Mouse (Mus musculus): ENCODE results near the gene Lrba. TPM values are rescaled to one million over a fixed set of nuclear protein-coding genes. Genes with fewer than 3 reads are reported as not detected.

Gene Lrba
- total and polyA plus RNA-seq, 3 experiments: 12.3 to 22.6 (median 13.8) TPM

DNA sequence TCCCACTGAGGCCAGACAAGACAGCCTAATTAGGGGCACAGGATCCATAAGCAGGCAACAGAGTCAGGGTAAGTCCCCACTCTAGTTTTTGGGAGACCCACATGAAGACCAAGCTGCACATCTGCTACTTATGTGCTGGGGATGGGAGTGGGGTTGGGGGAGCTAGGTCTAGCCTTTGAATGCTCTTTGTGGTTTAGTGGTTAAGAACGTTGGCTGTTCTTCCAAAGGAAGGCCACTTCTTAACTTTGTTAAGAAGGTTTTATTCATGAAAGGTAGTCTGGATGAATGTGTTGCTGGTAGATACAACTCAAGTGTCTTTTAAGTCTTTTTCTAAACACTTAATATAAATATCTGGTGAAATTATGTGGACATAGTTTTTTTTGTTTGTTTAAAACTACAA, 51.2 kb downstream of the Lrba start:
- H3K9me3 ChIP-seq (replicated peaks; ENCODE audit: low read length): no peaks in the 10 kb centered on the region
- in situ Hi-C loops (cut with MboI; ENCODE audit: low pct_ligation_motif_present, low pct_unique_long_range_greater_than_20kb, low sequenced_read_pairs): no loop called here
- peaks cover 0 to 9% of the 10 kb centered on the region in 2 experiments; a peak in 2 of 4 replicates for H3K4me1 ChIP-seq (ENCODE audit: control insufficient read depth in 1 of 2, insufficient read depth in 2 of 2)
- H3K4me2 ChIP-seq (ENCODE audit: insufficient read depth, low read depth, poor library complexity, severe bottlenecking): no peak overlapping the region
- H3K9ac ChIP-seq (ENCODE audit: insufficient read depth, low read depth): no peak overlapping the region
- no peak for DNase-seq (ENCODE audit: extremely low read depth)
- no peaks in the 10 kb centered on the region for H3K27me3 ChIP-seq (replicated peaks)
- H3K79me2 ChIP-seq (replicated peaks; ENCODE audit: control insufficient read depth, extremely low read depth, insufficient read depth, poor library complexity, severe bottlenecking): 0 out of 2 replicates have a peak, but pooled peaks cover 2% of the 10 kb centered on the region
- peaks cover 0 to 2% of the 10 kb centered on the region in 2 experiments for H3K36me3 ChIP-seq (replicated peaks in 1 of 2; ENCODE audit: control insufficient read depth in 1 of 2, insufficient read depth in 1 of 2, low read length in 1 of 2)
- dilution Hi-C loops (cut with MboI; ENCODE audit: extremely low pct_ligation_motif_present, extremely low pct_unique_long_range_greater_than_20kb, low sequenced_read_pairs): no loop called here
- no peak overlapping the region for H3K27ac ChIP-seq (ENCODE audit: insufficient read depth, low read depth)
- TF ChIP-seq SMC3 (IDR thresholded peaks at IDR 0.05; ENCODE audit: low read depth, low read length): no peak
- no peak overlapping the region for H3K4me3 ChIP-seq (replicated peaks in 1 of 3; ENCODE audit: low read depth in 2 of 3, low read length in 2 of 3, poor library complexity in 1 of 3)

DNA sequence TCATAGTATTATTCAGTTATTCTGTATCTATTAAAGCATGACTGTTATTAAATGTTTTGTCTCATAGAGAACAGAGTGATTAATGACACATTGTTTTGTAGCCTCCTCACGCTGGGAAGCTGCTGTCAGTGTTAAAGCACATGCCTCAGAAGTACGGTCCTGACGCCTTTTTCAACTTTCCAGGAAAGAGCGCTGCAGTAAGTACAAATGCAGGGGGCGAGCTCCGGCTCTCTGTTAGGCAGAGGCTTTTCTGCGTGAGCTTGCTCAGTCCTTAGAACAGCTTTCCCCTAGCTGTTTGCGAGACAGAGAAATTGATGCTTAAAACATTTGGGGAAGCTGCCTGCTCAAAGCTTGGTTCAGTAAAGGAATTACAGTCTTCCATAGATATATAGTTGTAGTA, 66.8 kb downstream of the Lrba start:
- Histone ChIP-seq H3K4me2 (ENCODE audit: insufficient read depth, low read depth, poor library complexity, severe bottlenecking) (no peak overlapping the region), H3K9me3 (replicated peaks; ENCODE audit: low read length) (no peaks in the 10 kb centered on the region), H3K36me3 (replicated peaks in 1 of 2; ENCODE audit: control insufficient read depth in 1 of 2, insufficient read depth in 1 of 2, low read length in 1 of 2) (peaks cover under 1 to 3% of the 10 kb centered on the region in 2 experiments), H3K4me3 (replicated peaks in 1 of 3; ENCODE audit: low read depth in 2 of 3, low read length in 2 of 3, poor library complexity in 1 of 3) (no peak overlapping the region), H3K9ac (ENCODE audit: insufficient read depth, low read depth) (no peak overlapping the region), H3K79me2 (replicated peaks; ENCODE audit: control insufficient read depth, extremely low read depth, insufficient read depth, poor library complexity, severe bottlenecking) (no peaks in the 10 kb centered on the region), H3K27ac (ENCODE audit: insufficient read depth, low read depth) (no peak overlapping the region), H3K27me3 (replicated peaks) (no peaks in the 10 kb centered on the region), H3K4me1 (ENCODE audit: control insufficient read depth in 1 of 2, insufficient read depth in 2 of 2) (no peaks in the 10 kb centered on the region)
- no peak for DNase-seq (ENCODE audit: extremely low read depth)
- in situ Hi-C loops (cut with MboI; ENCODE audit: low pct_ligation_motif_present, low pct_unique_long_range_greater_than_20kb, low sequenced_read_pairs) (no loop called here), dilution Hi-C loops (cut with MboI; ENCODE audit: extremely low pct_ligation_motif_present, extremely low pct_unique_long_range_greater_than_20kb, low sequenced_read_pairs) (no loop called here)
- TF ChIP-seq PAX5 (IDR thresholded peaks at IDR 0.05; ENCODE audit: low read length) (no peak), POLR2A (IDR thresholded peaks at IDR 0.05; ENCODE audit: low read depth, low read length) (no peak), ZKSCAN1 (IDR thresholded peaks at IDR 0.05; ENCODE audit: borderline replicate concordance, low read depth, low read length) (no peak), HCFC1 (IDR thresholded peaks at IDR 0.05; ENCODE audit: low read depth, low read length) (no peak), JUND (conservative IDR thresholded peaks at IDR 0.05; ENCODE audit: low read depth, low read length) (no peak), CHD1 (IDR thresholded peaks at IDR 0.05; ENCODE audit: low read depth, low read length) (no peak), NRF1 (IDR thresholded peaks at IDR 0.05; ENCODE audit: low read depth, low read length) (no peak), EP300 (IDR thresholded peaks at IDR 0.05; ENCODE audit: low read length) (no peak)

DNA sequence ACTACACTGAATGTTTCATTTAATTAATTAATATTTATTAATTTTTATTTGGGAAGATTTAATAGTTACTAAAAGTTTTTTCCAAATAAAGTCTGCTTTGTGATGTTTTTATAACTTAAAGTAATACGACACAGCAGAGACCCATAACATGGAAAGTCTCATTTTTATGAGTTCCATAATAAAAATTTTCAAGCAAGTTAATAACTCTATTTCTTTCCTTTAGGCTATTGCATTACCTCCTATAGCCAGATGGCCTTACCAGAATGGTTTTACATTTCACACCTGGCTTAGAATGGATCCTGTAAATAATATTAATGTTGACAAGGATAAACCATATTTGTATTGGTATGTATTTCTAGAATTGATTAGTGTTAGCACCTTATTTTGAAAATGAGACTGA, 70.4 kb downstream of the Lrba start:
- Histone ChIP-seq H3K9me3 (replicated peaks; ENCODE audit: low read length) (no peaks in the 10 kb centered on the region), H3K27me3 (replicated peaks) (no peaks in the 10 kb centered on the region), H3K4me2 (ENCODE audit: insufficient read depth, low read depth, poor library complexity, severe bottlenecking) (no peak overlapping the region), H3K4me3 (replicated peaks in 1 of 3; ENCODE audit: low read depth in 2 of 3, low read length in 2 of 3, poor library complexity in 1 of 3) (no peak overlapping the region), H3K9ac (ENCODE audit: insufficient read depth, low read depth) (no peak overlapping the region), H3K27ac (ENCODE audit: insufficient read depth, low read depth) (no peak overlapping the region), H3K79me2 (replicated peaks; ENCODE audit: control insufficient read depth, extremely low read depth, insufficient read depth, poor library complexity, severe bottlenecking) (no peaks in the 10 kb centered on the region), H3K36me3 (replicated peaks in 1 of 2; ENCODE audit: control insufficient read depth in 1 of 2, insufficient read depth in 1 of 2, low read length in 1 of 2) (peaks cover 8 to 10% of the 10 kb centered on the region in 2 experiments), H3K4me1 (ENCODE audit: control insufficient read depth in 1 of 2, insufficient read depth in 2 of 2) (no peaks in the 10 kb centered on the region)
- TF ChIP-seq JUN (IDR thresholded peaks at IDR 0.05; ENCODE audit: insufficient read depth, low read depth, low read length): no peak
- no peak for TF ChIP-seq ETS1 (conservative IDR thresholded peaks at IDR 0.05; ENCODE audit: low read depth, low read length)
- TF ChIP-seq KAT2A (IDR thresholded peaks at IDR 0.05; ENCODE audit: insufficient replicate concordance, low read length): no peak
- TF ChIP-seq NELFE (IDR thresholded peaks at IDR 0.05; ENCODE audit: low read depth, low read length): no peak
- TF ChIP-seq ZKSCAN1 (IDR thresholded peaks at IDR 0.05; ENCODE audit: borderline replicate concordance, low read depth, low read length): no peak
- no peak for TF ChIP-seq CHD2 (IDR thresholded peaks at IDR 0.05; ENCODE audit: low read length)
- no peak for TF ChIP-seq POLR2A (IDR thresholded peaks at IDR 0.05; ENCODE audit: low read depth, low read length)
- TF ChIP-seq EP300 (IDR thresholded peaks at IDR 0.05; ENCODE audit: low read length): no peak
- no peak for TF ChIP-seq CHD1 (IDR thresholded peaks at IDR 0.05; ENCODE audit: low read depth, low read length)
- TF ChIP-seq ELF1 (IDR thresholded peaks at IDR 0.05; ENCODE audit: low read depth, low read length): no peak
- no peak for TF ChIP-seq USF2 (conservative IDR thresholded peaks at IDR 0.05; ENCODE audit: low read depth, low read length)
- TF ChIP-seq ZNF384 (IDR thresholded peaks at IDR 0.05; ENCODE audit: low read depth, low read length): no peak
- in situ Hi-C loops (cut with MboI; ENCODE audit: low pct_ligation_motif_present, low pct_unique_long_range_greater_than_20kb, low sequenced_read_pairs): no loop called here
- dilution Hi-C loops (cut with MboI; ENCODE audit: extremely low pct_ligation_motif_present, extremely low pct_unique_long_range_greater_than_20kb, low sequenced_read_pairs): no loop called here
- DNase-seq (ENCODE audit: extremely low read depth): no peak

All from CH12.LX (cell line).